Mouse (Mus musculus): ENCODE data around the gene Kif6. TPM values are rescaled to one million over a fixed set of nuclear protein-coding genes. Genes with fewer than 3 reads are reported as not detected.

The Kif6 gene
- polyA plus RNA-seq, 1 experiment from 2014 or later: 2.7 TPM

- WGBS: 97% methylated on average over 5 of the region's 5 CpGs
Measured at GRCm38 (mm10) chr17:49791546-49791945, 176.6 kb downstream of the Kif6 start.

GRCm38 (mm10) chr17:49792217-49792743 is 177.3 kb downstream of the Kif6 start:
- Histone ChIP-seq H3K4me1 (ENCODE audit: control insufficient read depth, insufficient read depth, low read length) (no peaks in the 10 kb centered on the region), H3K4me2 (replicated peaks; ENCODE audit: low read depth, low read length) (no peak overlapping the region), H3K27ac (ENCODE audit: low read length) (no peak overlapping the region), H3K9ac (replicated peaks; ENCODE audit: low read depth, low read length) (no peak overlapping the region), H3K36me3 (ENCODE audit: control insufficient read depth, insufficient read depth, low read length) (no peaks in the 10 kb centered on the region), H3K27me3 (ENCODE audit: control insufficient read depth, insufficient read depth, low read length) (no peaks in the 10 kb centered on the region), H3K9me3 (ENCODE audit: control insufficient read depth, low read depth, low read length) (peaks cover 3% of the 10 kb centered on the region; the same call in 1 of the 2 replicates), H3K4me3 (ENCODE audit: low read depth, low read length) (no peak overlapping the region)
- WGBS: 76% methylated on average over 10 of the region's 10 CpGs
- ATAC-seq (ENCODE audit: insufficient number of reproducible peaks, insufficient read depth, low FRiP score, low read depth): no peak

More at GRCm38 (mm10) chr17:49791546-49791945, 176.6 kb downstream of the Kif6 start:
- no peak overlapping the region for H3K27ac ChIP-seq (ENCODE audit: low read length)
- no peaks in the 10 kb centered on the region for H3K4me1 ChIP-seq (ENCODE audit: control insufficient read depth, insufficient read depth, low read length)
- peaks cover 3% of the 10 kb centered on the region; the same call in 1 of the 2 replicates for H3K9me3 ChIP-seq (ENCODE audit: control insufficient read depth, low read depth, low read length)
- H3K9ac ChIP-seq (replicated peaks; ENCODE audit: low read depth, low read length): no peak overlapping the region
- no peaks in the 10 kb centered on the region for H3K36me3 ChIP-seq (ENCODE audit: control insufficient read depth, insufficient read depth, low read length)
- no peak overlapping the region for H3K4me2 ChIP-seq (replicated peaks; ENCODE audit: low read depth, low read length)
- no peak for ATAC-seq (ENCODE audit: insufficient number of reproducible peaks, insufficient read depth, low FRiP score, low read depth)
- H3K27me3 ChIP-seq (ENCODE audit: control insufficient read depth, insufficient read depth, low read length): no peaks in the 10 kb centered on the region
- no peak overlapping the region for H3K4me3 ChIP-seq (ENCODE audit: low read depth, low read length)

GRCm38 (mm10) chr17:49792946-49793345 is 178.0 kb downstream of the Kif6 start:
- no peak overlapping the region for H3K27ac ChIP-seq (ENCODE audit: low read length)
- no peaks in the 10 kb centered on the region for H3K4me1 ChIP-seq (ENCODE audit: control insufficient read depth, insufficient read depth, low read length)
- H3K9me3 ChIP-seq (ENCODE audit: control insufficient read depth, low read depth, low read length): peaks cover 3% of the 10 kb centered on the region; the same call in 1 of the 2 replicates
- no peak overlapping the region for H3K4me3 ChIP-seq (ENCODE audit: low read depth, low read length)
- no peaks in the 10 kb centered on the region for H3K36me3 ChIP-seq (ENCODE audit: control insufficient read depth, insufficient read depth, low read length)
- WGBS: 83% methylated on average over 1 of the region's 1 CpGs
- no peaks in the 10 kb centered on the region for H3K27me3 ChIP-seq (ENCODE audit: control insufficient read depth, insufficient read depth, low read length)
- no peak overlapping the region for H3K4me2 ChIP-seq (replicated peaks; ENCODE audit: low read depth, low read length)
- no peak overlapping the region for H3K9ac ChIP-seq (replicated peaks; ENCODE audit: low read depth, low read length)
- ATAC-seq (ENCODE audit: insufficient number of reproducible peaks, insufficient read depth, low FRiP score, low read depth): no peak

GRCm38 (mm10) chr17:49793965-49794364 is 179.0 kb downstream of the Kif6 start:
- ATAC-seq (ENCODE audit: insufficient number of reproducible peaks, insufficient read depth, low FRiP score, low read depth): no peak
- peaks cover 3% of the 10 kb centered on the region; the same call in 1 of the 2 replicates for H3K9me3 ChIP-seq (ENCODE audit: control insufficient read depth, low read depth, low read length)
- H3K4me3 ChIP-seq (ENCODE audit: low read depth, low read length): no peak overlapping the region
- no peak overlapping the region for H3K9ac ChIP-seq (replicated peaks; ENCODE audit: low read depth, low read length)
- no peaks in the 10 kb centered on the region for H3K4me1 ChIP-seq (ENCODE audit: control insufficient read depth, insufficient read depth, low read length)
- H3K27me3 ChIP-seq (ENCODE audit: control insufficient read depth, insufficient read depth, low read length): no peaks in the 10 kb centered on the region
- H3K27ac ChIP-seq (ENCODE audit: low read length): no peak overlapping the region
- WGBS: 92% methylated on average over 3 of the region's 3 CpGs
- H3K4me2 ChIP-seq (replicated peaks; ENCODE audit: low read depth, low read length): no peak overlapping the region
- H3K36me3 ChIP-seq (ENCODE audit: control insufficient read depth, insufficient read depth, low read length): no peaks in the 10 kb centered on the region

- peaks cover 3% of the 10 kb centered on the region; the same call in 1 of the 2 replicates for H3K9me3 ChIP-seq (ENCODE audit: control insufficient read depth, low read depth, low read length)
- H3K27ac ChIP-seq (ENCODE audit: low read length): no peak overlapping the region
- H3K9ac ChIP-seq (replicated peaks; ENCODE audit: low read depth, low read length): no peak overlapping the region
- H3K4me3 ChIP-seq (ENCODE audit: low read depth, low read length): no peak overlapping the region
- no peaks in the 10 kb centered on the region for H3K36me3 ChIP-seq (ENCODE audit: control insufficient read depth, insufficient read depth, low read length)
- H3K4me2 ChIP-seq (replicated peaks; ENCODE audit: low read depth, low read length): no peak overlapping the region
- WGBS: 95% methylated on average over 3 of the region's 3 CpGs
- ATAC-seq (ENCODE audit: insufficient number of reproducible peaks, insufficient read depth, low FRiP score, low read depth): no peak
- H3K4me1 ChIP-seq (ENCODE audit: control insufficient read depth, insufficient read depth, low read length): no peaks in the 10 kb centered on the region
- H3K27me3 ChIP-seq (ENCODE audit: control insufficient read depth, insufficient read depth, low read length): no peaks in the 10 kb centered on the region
Measured at GRCm38 (mm10) chr17:49795241-49795640, 180.3 kb downstream of the Kif6 start.

- 83% methylated on average over 3 of the region's 3 CpGs for WGBS
- no peak for ATAC-seq (ENCODE audit: insufficient number of reproducible peaks, insufficient read depth, low FRiP score, low read depth)
Measured at GRCm38 (mm10) chr17:49796116-49796515, 181.2 kb downstream of the Kif6 start.

GRCm38 (mm10) chr17:49799168-49799567 is 184.2 kb downstream of the Kif6 start:
- H3K36me3 ChIP-seq (ENCODE audit: control insufficient read depth, insufficient read depth, low read length): no peaks in the 10 kb centered on the region
- no peak for ATAC-seq (ENCODE audit: insufficient number of reproducible peaks, insufficient read depth, low FRiP score, low read depth)
- H3K4me3 ChIP-seq (ENCODE audit: low read depth, low read length): no peak overlapping the region
- H3K9me3 ChIP-seq (ENCODE audit: control insufficient read depth, low read depth, low read length): no peaks in the 10 kb centered on the region
- H3K27me3 ChIP-seq (ENCODE audit: control insufficient read depth, insufficient read depth, low read length): no peaks in the 10 kb centered on the region
- H3K4me1 ChIP-seq (ENCODE audit: control insufficient read depth, insufficient read depth, low read length): no peaks in the 10 kb centered on the region
- no peak overlapping the region for H3K4me2 ChIP-seq (replicated peaks; ENCODE audit: low read depth, low read length)
- 79% methylated on average over 5 of the region's 5 CpGs for WGBS
- H3K9ac ChIP-seq (replicated peaks; ENCODE audit: low read depth, low read length): no peak overlapping the region
- no peak overlapping the region for H3K27ac ChIP-seq (ENCODE audit: low read length)

More at GRCm38 (mm10) chr17:49796116-49796515, 181.2 kb downstream of the Kif6 start:
- Histone ChIP-seq H3K4me2 (replicated peaks; ENCODE audit: low read depth, low read length) (no peak overlapping the region), H3K9me3 (ENCODE audit: control insufficient read depth, low read depth, low read length) (peaks cover 3% of the 10 kb centered on the region; the same call in 1 of the 2 replicates), H3K36me3 (ENCODE audit: control insufficient read depth, insufficient read depth, low read length) (no peaks in the 10 kb centered on the region), H3K4me1 (ENCODE audit: control insufficient read depth, insufficient read depth, low read length) (no peaks in the 10 kb centered on the region), H3K4me3 (ENCODE audit: low read depth, low read length) (no peak overlapping the region), H3K27me3 (ENCODE audit: control insufficient read depth, insufficient read depth, low read length) (no peaks in the 10 kb centered on the region), H3K27ac (ENCODE audit: low read length) (no peak overlapping the region), H3K9ac (replicated peaks; ENCODE audit: low read depth, low read length) (no peak overlapping the region)

GRCm38 (mm10) chr17:49800157-49800556 is 185.2 kb downstream of the Kif6 start:
- Histone ChIP-seq H3K27ac (ENCODE audit: low read length) (no peak overlapping the region), H3K36me3 (ENCODE audit: control insufficient read depth, insufficient read depth, low read length) (no peaks in the 10 kb centered on the region), H3K9ac (replicated peaks; ENCODE audit: low read depth, low read length) (no peak overlapping the region), H3K4me2 (replicated peaks; ENCODE audit: low read depth, low read length) (no peak overlapping the region), H3K4me3 (ENCODE audit: low read depth, low read length) (no peak overlapping the region), H3K4me1 (ENCODE audit: control insufficient read depth, insufficient read depth, low read length) (no peaks in the 10 kb centered on the region), H3K9me3 (ENCODE audit: control insufficient read depth, low read depth, low read length) (no peaks in the 10 kb centered on the region), H3K27me3 (ENCODE audit: control insufficient read depth, insufficient read depth, low read length) (no peaks in the 10 kb centered on the region)
- 60% methylated on average over 2 of the region's 2 CpGs for WGBS
- ATAC-seq (ENCODE audit: insufficient number of reproducible peaks, insufficient read depth, low FRiP score, low read depth): no peak

GRCm38 (mm10) chr17:49807461-49807860 is 192.5 kb downstream of the Kif6 start:
- H3K9ac ChIP-seq (replicated peaks; ENCODE audit: low read depth, low read length): no peak overlapping the region
- no peak for ATAC-seq (ENCODE audit: insufficient number of reproducible peaks, insufficient read depth, low FRiP score, low read depth)
- no peak overlapping the region for H3K27ac ChIP-seq (ENCODE audit: low read length)
- H3K9me3 ChIP-seq (ENCODE audit: control insufficient read depth, low read depth, low read length): no peaks in the 10 kb centered on the region
- no peaks in the 10 kb centered on the region for H3K4me1 ChIP-seq (ENCODE audit: control insufficient read depth, insufficient read depth, low read length)
- no peaks in the 10 kb centered on the region for H3K36me3 ChIP-seq (ENCODE audit: control insufficient read depth, insufficient read depth, low read length)
- WGBS: 88% methylated on average over 4 of the region's 4 CpGs
- no peak overlapping the region for H3K4me2 ChIP-seq (replicated peaks; ENCODE audit: low read depth, low read length)
- no peaks in the 10 kb centered on the region for H3K27me3 ChIP-seq (ENCODE audit: control insufficient read depth, insufficient read depth, low read length)
- H3K4me3 ChIP-seq (ENCODE audit: low read depth, low read length): no peak overlapping the region
